Mouse (Mus musculus) heart, postnatal 0 days (tissue): ENCODE measurements around the gene Nr2f2.

ENCODE experiments used
- CTCF ChIP-seq: IDR thresholded peaks from 2 replicates; pipeline ENCODE4 v1.5.1; 2016; ENCODE audit warnings: antibody characterized with exemption, control low read depth, low read depth
- EP300 ChIP-seq: IDR thresholded peaks from 2 replicates; pipeline ENCODE4 v1.6.1; 2016; ENCODE audit warnings: antibody characterized with exemption, low read depth

GRCm38 (mm10) chr7:70330761-70331242 is 35.7 kb downstream of the Nr2f2 start:
- TF ChIP-seq EP300 (no peak), CTCF (no peak)
